Mouse (Mus musculus): ENCODE data around the gene Tfap4.

Gene Tfap4

GRCm38 (mm10) chr16:4520673-4521072 lies 39.0 kb downstream of the Tfap4 start:
- DNase-seq (ENCODE audit: low spot score in 2 of 2) = no peak

GRCm38 (mm10) chr16:4519825-4520224 lies 39.8 kb downstream of the Tfap4 start:
- no peak for DNase-seq (ENCODE audit: low spot score in 2 of 2)

GRCm38 (mm10) chr16:4519157-4519556 lies 40.5 kb downstream of the Tfap4 start:
- DNase-seq (ENCODE audit: low spot score in 2 of 2) = no peak

GRCm38 (mm10) chr16:4517906-4518305 lies 41.7 kb downstream of the Tfap4 start:
- DNase-seq (ENCODE audit: low spot score in 2 of 2) = no peak

- DNase-seq (ENCODE audit: low spot score in 2 of 2) = no peak
Measured at GRCm38 (mm10) chr16:4514383-4514782, 45.3 kb downstream of the Tfap4 start.

GRCm38 (mm10) chr16:4512661-4513438 lies 46.8 kb downstream of the Tfap4 start:
- peak; percentile 26 to 44 for DNase-seq (ENCODE audit: low spot score in 2 of 2)

- DNase-seq (ENCODE audit: low spot score in 2 of 2) = no peak
Measured at GRCm38 (mm10) chr16:4511371-4511770, 48.3 kb downstream of the Tfap4 start.

GRCm38 (mm10) chr16:4506181-4506580 lies 53.5 kb downstream of the Tfap4 start:
- DNase-seq (ENCODE audit: low spot score in 2 of 2) = no peak

GRCm38 (mm10) chr16:4503495-4503894 lies 56.2 kb downstream of the Tfap4 start:
- no peak for DNase-seq (ENCODE audit: low spot score in 2 of 2)

GRCm38 (mm10) chr16:4502568-4502967 lies 57.1 kb downstream of the Tfap4 start:
- no peak for DNase-seq (ENCODE audit: low spot score in 2 of 2)

GRCm38 (mm10) chr16:4501703-4502102 lies 58.0 kb downstream of the Tfap4 start:
- no peak for DNase-seq (ENCODE audit: low spot score in 2 of 2)

- DNase-seq (ENCODE audit: low spot score in 2 of 2) = peak in 1 of 2 experiments; percentile 26
Measured at GRCm38 (mm10) chr16:4500598-4501385, 58.9 kb downstream of the Tfap4 start.

- DNase-seq (ENCODE audit: low spot score in 2 of 2) = no peak
Measured at GRCm38 (mm10) chr16:4497762-4498607, 61.7 kb downstream of the Tfap4 start.

- DNase-seq (ENCODE audit: low spot score in 2 of 2) = no peak
Measured at GRCm38 (mm10) chr16:4496470-4496869, 63.2 kb downstream of the Tfap4 start.

GRCm38 (mm10) chr16:4495861-4496260 lies 63.8 kb downstream of the Tfap4 start:
- no peak for DNase-seq (ENCODE audit: low spot score in 2 of 2)

All from frontal cortex, postnatal 10 days (tissue).